Mouse (Mus musculus): ENCODE results near the gene Svopl. TPM values are rescaled to one million over a fixed set of nuclear protein-coding genes. Genes with fewer than 3 reads are reported as not detected.

The Svopl gene
- polyA plus RNA-seq, 1 experiment from 2014 or later: 0.06 TPM

- Histone ChIP-seq H3K4me3 (no peak overlapping the region), H3K36me3 (no peaks in the 10 kb centered on the region), H3K9ac (no peak overlapping the region), H3K9me3 (replicated peaks) (peaks cover 8% of the 10 kb centered on the region; the same call in 1 of the 2 replicates), H3K27me3 (replicated peaks) (no peaks in the 10 kb centered on the region), H3K4me2 (no peak overlapping the region), H3K27ac (ENCODE audit: poor library complexity, severe bottlenecking) (no peak overlapping the region), H3K4me1 (replicated peaks) (0 out of 2 replicates have a peak, but pooled peaks cover 3% of the 10 kb centered on the region)
- ATAC-seq (ENCODE audit: insufficient number of reproducible peaks, low FRiP score): peak; percentile 48; the same call in 1 of the 2 replicates
- WGBS: 68% methylated on average over 11 of the region's 11 CpGs
Observed at GRCm38 (mm10) chr6:38065501-38066122, 18.8 kb upstream of the Svopl start.

- Histone ChIP-seq H3K9me3 (replicated peaks) (peaks cover 8% of the 10 kb centered on the region; the same call in 1 of the 2 replicates), H3K27ac (ENCODE audit: poor library complexity, severe bottlenecking) (no peak overlapping the region), H3K36me3 (no peaks in the 10 kb centered on the region), H3K4me1 (replicated peaks) (0 out of 2 replicates have a peak, but pooled peaks cover 3% of the 10 kb centered on the region), H3K4me3 (no peak overlapping the region), H3K4me2 (no peak overlapping the region), H3K9ac (no peak overlapping the region), H3K27me3 (replicated peaks) (no peaks in the 10 kb centered on the region)
- ATAC-seq (ENCODE audit: insufficient number of reproducible peaks, low FRiP score): no peak
- 75% methylated on average over 3 of the region's 3 CpGs for WGBS
Observed at GRCm38 (mm10) chr6:38065122-38065500, 18.3 kb upstream of the Svopl start.

GRCm38 (mm10) chr6:38064621-38065020 lies 17.8 kb upstream of the Svopl start:
- Histone ChIP-seq H3K4me2 (no peak overlapping the region), H3K4me1 (replicated peaks) (0 out of 2 replicates have a peak, but pooled peaks cover 3% of the 10 kb centered on the region), H3K27me3 (replicated peaks) (no peaks in the 10 kb centered on the region), H3K27ac (ENCODE audit: poor library complexity, severe bottlenecking) (no peak overlapping the region), H3K4me3 (no peak overlapping the region), H3K36me3 (no peaks in the 10 kb centered on the region), H3K9ac (no peak overlapping the region), H3K9me3 (replicated peaks) (peaks cover 8% of the 10 kb centered on the region; the same call in 1 of the 2 replicates)
- ATAC-seq (ENCODE audit: insufficient number of reproducible peaks, low FRiP score): no peak
- WGBS: 74% methylated on average over 2 of the region's 2 CpGs

GRCm38 (mm10) chr6:38058805-38059204 lies 12.0 kb upstream of the Svopl start:
- Histone ChIP-seq H3K9me3 (replicated peaks) (peaks cover 8% of the 10 kb centered on the region; the same call in 1 of the 2 replicates), H3K27me3 (replicated peaks) (no peaks in the 10 kb centered on the region), H3K4me1 (replicated peaks) (no peaks in the 10 kb centered on the region), H3K4me2 (no peak overlapping the region), H3K27ac (ENCODE audit: poor library complexity, severe bottlenecking) (no peak overlapping the region), H3K4me3 (no peak overlapping the region), H3K36me3 (no peaks in the 10 kb centered on the region), H3K9ac (no peak overlapping the region)
- no peak for ATAC-seq (ENCODE audit: insufficient number of reproducible peaks, low FRiP score)
- 54% methylated on average over 5 of the region's 5 CpGs for WGBS

- H3K4me1 ChIP-seq (replicated peaks): no peaks in the 10 kb centered on the region
- H3K36me3 ChIP-seq: no peaks in the 10 kb centered on the region
- no peaks in the 10 kb centered on the region for H3K9me3 ChIP-seq (replicated peaks)
- H3K27me3 ChIP-seq (replicated peaks): no peaks in the 10 kb centered on the region
- H3K9ac ChIP-seq: no peak overlapping the region
- WGBS: 75% methylated on average over 15 of the region's 15 CpGs
- H3K27ac ChIP-seq (ENCODE audit: poor library complexity, severe bottlenecking): no peak overlapping the region
- H3K4me2 ChIP-seq: no peak overlapping the region
- no peak for ATAC-seq (ENCODE audit: insufficient number of reproducible peaks, low FRiP score)
- H3K4me3 ChIP-seq: no peak overlapping the region
Observed at GRCm38 (mm10) chr6:38055471-38056330, 8.9 kb upstream of the Svopl start.

GRCm38 (mm10) chr6:38049601-38050000 lies 2.8 kb upstream of the Svopl start:
- Histone ChIP-seq H3K9ac (no peak overlapping the region), H3K4me1 (replicated peaks) (peaks cover 10% of the 10 kb centered on the region), H3K4me3 (no peak overlapping the region), H3K27me3 (replicated peaks) (no peaks in the 10 kb centered on the region), H3K9me3 (replicated peaks) (peaks cover 2% of the 10 kb centered on the region; the same call in 1 of the 2 replicates), H3K27ac (ENCODE audit: poor library complexity, severe bottlenecking) (peak overlapping the region; percentile 5; the same call in 1 of the 2 replicates), H3K4me2 (no peak overlapping the region), H3K36me3 (no peaks in the 10 kb centered on the region)
- WGBS: 86% methylated on average over 6 of the region's 6 CpGs
- no peak for ATAC-seq (ENCODE audit: insufficient number of reproducible peaks, low FRiP score)

- 32% methylated on average over 6 of the region's 6 CpGs for WGBS
- peak overlapping the region; percentile 52; the same call in 1 of the 2 replicates for H3K27ac ChIP-seq (ENCODE audit: poor library complexity, severe bottlenecking)
- ATAC-seq (ENCODE audit: insufficient number of reproducible peaks, low FRiP score): peak; percentile 81
- no peak overlapping the region for H3K9ac ChIP-seq
- no peak overlapping the region for H3K4me3 ChIP-seq
- no peaks in the 10 kb centered on the region for H3K36me3 ChIP-seq
- peaks cover 7% of the 10 kb centered on the region for H3K9me3 ChIP-seq (replicated peaks)
- no peaks in the 10 kb centered on the region for H3K27me3 ChIP-seq (replicated peaks)
- no peak overlapping the region for H3K4me2 ChIP-seq
- peaks cover 10% of the 10 kb centered on the region for H3K4me1 ChIP-seq (replicated peaks)
Observed at GRCm38 (mm10) chr6:38048800-38049561, 2.2 kb upstream of the Svopl start.

- no peak overlapping the region for H3K4me2 ChIP-seq
- no peaks in the 10 kb centered on the region for H3K36me3 ChIP-seq
- H3K9me3 ChIP-seq (replicated peaks): peaks cover 7% of the 10 kb centered on the region
- no peak; the same call in 1 of the 2 replicates for ATAC-seq (ENCODE audit: insufficient number of reproducible peaks, low FRiP score)
- H3K9ac ChIP-seq: no peak overlapping the region
- peaks cover 10% of the 10 kb centered on the region for H3K4me1 ChIP-seq (replicated peaks)
- H3K27ac ChIP-seq (ENCODE audit: poor library complexity, severe bottlenecking): no peak overlapping the region
- H3K4me3 ChIP-seq: no peak overlapping the region
- 74% methylated on average over 4 of the region's 4 CpGs for WGBS
- H3K27me3 ChIP-seq (replicated peaks): no peaks in the 10 kb centered on the region
Observed at GRCm38 (mm10) chr6:38048003-38048402, 1.2 kb upstream of the Svopl start.

- 77% methylated on average over 5 of the region's 5 CpGs for WGBS
- H3K4me2 ChIP-seq: no peak overlapping the region
- H3K4me3 ChIP-seq: no peak overlapping the region
- no peak overlapping the region for H3K27ac ChIP-seq (ENCODE audit: poor library complexity, severe bottlenecking)
- H3K36me3 ChIP-seq: no peaks in the 10 kb centered on the region
- 0 out of 2 replicates have a peak, but pooled peaks cover 2% of the 10 kb centered on the region for H3K4me1 ChIP-seq (replicated peaks)
- ATAC-seq (ENCODE audit: insufficient number of reproducible peaks, low FRiP score): no peak
- no peaks in the 10 kb centered on the region for H3K9me3 ChIP-seq (replicated peaks)
- no peak overlapping the region for H3K9ac ChIP-seq
- H3K27me3 ChIP-seq (replicated peaks): no peaks in the 10 kb centered on the region
Observed at GRCm38 (mm10) chr6:38032801-38033566, 13.8 kb downstream of the Svopl start.

- Histone ChIP-seq H3K9ac (no peak overlapping the region), H3K4me2 (no peak overlapping the region), H3K36me3 (no peaks in the 10 kb centered on the region), H3K27me3 (replicated peaks) (no peaks in the 10 kb centered on the region), H3K27ac (ENCODE audit: poor library complexity, severe bottlenecking) (no peak overlapping the region), H3K4me1 (replicated peaks) (0 out of 2 replicates have a peak, but pooled peaks cover 2% of the 10 kb centered on the region), H3K4me3 (no peak overlapping the region), H3K9me3 (replicated peaks) (no peaks in the 10 kb centered on the region)
- WGBS: 44% methylated on average over 7 of the region's 7 CpGs
- ATAC-seq (ENCODE audit: insufficient number of reproducible peaks, low FRiP score): no peak
Observed at GRCm38 (mm10) chr6:38031924-38032540, 14.8 kb downstream of the Svopl start.

Data from heart, embryonic 12.5 days (tissue).